Mouse (Mus musculus): ENCODE data around the gene Dstn. TPM values are rescaled to one million over a fixed set of nuclear protein-coding genes. Genes with fewer than 3 reads are reported as not detected.

The Dstn gene
- polyA plus RNA-seq, 1 experiment: 174 TPM

DNA sequence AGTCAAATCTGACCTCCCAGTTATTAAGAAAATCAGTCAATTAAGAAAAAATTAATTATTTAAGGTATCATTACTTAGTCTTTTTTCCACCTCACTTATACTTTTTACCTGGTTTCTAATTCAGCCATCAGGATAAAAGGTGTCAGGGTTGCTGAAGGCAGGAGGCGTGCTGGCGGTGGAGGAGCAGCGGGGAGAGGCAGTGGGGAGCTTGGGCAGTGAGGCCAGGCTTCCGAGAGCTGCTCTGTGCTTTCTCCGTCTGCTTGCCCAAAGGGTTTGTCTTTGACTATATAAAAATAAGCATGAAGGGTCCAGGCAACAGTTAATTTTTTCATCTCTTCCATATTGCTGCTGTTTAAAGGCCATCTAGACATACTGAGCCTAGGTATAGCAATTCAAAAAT is 18.4 kb downstream of the Dstn start:
- no peaks in the 10 kb centered on the region for H3K27me3 ChIP-seq (ENCODE audit: control insufficient read depth, insufficient read depth, insufficient read length)
- H3K4me3 ChIP-seq: no peak overlapping the region
- TF ChIP-seq POLR2AphosphoS2 (IDR thresholded peaks at IDR 0.05; ENCODE audit: insufficient read length, low read depth) (no peak), SRF (IDR thresholded peaks at IDR 0.05; ENCODE audit: control insufficient read depth, insufficient read length, low read depth) (no peak), MAX (IDR thresholded peaks at IDR 0.05; ENCODE audit: low read depth) (no peak), TCF3 (IDR thresholded peaks at IDR 0.05; ENCODE audit: insufficient read length, low read depth) (no peak), REST (IDR thresholded peaks at IDR 0.05; ENCODE audit: insufficient read depth, insufficient read length) (no peak), POLR2A (IDR thresholded peaks at IDR 0.05; ENCODE audit: insufficient read length, low read depth) (no peak), TCF12 (IDR thresholded peaks at IDR 0.05; ENCODE audit: insufficient read depth, poor library complexity, severe bottlenecking) (no peak)
- H3K79me2 ChIP-seq (ENCODE audit: control insufficient read depth, insufficient read depth): peaks cover 99% of the 10 kb centered on the region
- peaks cover 3% of the 10 kb centered on the region for H3K36me3 ChIP-seq (ENCODE audit: control insufficient read depth, insufficient read depth)
- no peak overlapping the region for H3ac ChIP-seq (ENCODE audit: control insufficient read depth, insufficient read length)
- H3K4me2 ChIP-seq (ENCODE audit: low read depth): no peak overlapping the region

GRCm38 (mm10) chr2:143934439-143934838 is 19.3 kb downstream of the Dstn start:
- TF ChIP-seq CEBPB (IDR thresholded peaks at IDR 0.05; ENCODE audit: insufficient read depth, poor library complexity, severe bottlenecking): no peak
- no peak for TF ChIP-seq SRF (IDR thresholded peaks at IDR 0.05; ENCODE audit: control insufficient read depth, insufficient read length, low read depth)
- TF ChIP-seq TCF3 (IDR thresholded peaks at IDR 0.05; ENCODE audit: insufficient read length, low read depth): no peak
- no peak for TF ChIP-seq REST (IDR thresholded peaks at IDR 0.05; ENCODE audit: insufficient read depth, insufficient read length)
- no peak for TF ChIP-seq USF1 (IDR thresholded peaks at IDR 0.05; ENCODE audit: low read depth)
- no peak for TF ChIP-seq POLR2AphosphoS2 (IDR thresholded peaks at IDR 0.05; ENCODE audit: insufficient read length, low read depth)
- no peak for TF ChIP-seq MYOG (IDR thresholded peaks at IDR 0.05; ENCODE audit: control insufficient read depth in 1 of 3, insufficient read depth in 1 of 3, insufficient read length in 2 of 3, low read depth in 2 of 3)
- TF ChIP-seq MAX (IDR thresholded peaks at IDR 0.05; ENCODE audit: low read depth): no peak
- TF ChIP-seq E2F4 (IDR thresholded peaks at IDR 0.05; ENCODE audit: insufficient read depth): no peak
- no peak for TF ChIP-seq TCF12 (IDR thresholded peaks at IDR 0.05; ENCODE audit: insufficient read depth, poor library complexity, severe bottlenecking)
- no peak for TF ChIP-seq MYOD1 (IDR thresholded peaks at IDR 0.05; ENCODE audit: control insufficient read depth in 1 of 3, insufficient read length in 2 of 3, low read depth in 2 of 3)
- no peak for TF ChIP-seq POLR2A (IDR thresholded peaks at IDR 0.05; ENCODE audit: insufficient read length, low read depth)

GRCm38 (mm10) chr2:143937861-143938260 is 22.7 kb downstream of the Dstn start:
- peaks cover 80% of the 10 kb centered on the region for H3K79me2 ChIP-seq (ENCODE audit: control insufficient read depth, insufficient read depth)
- no peak overlapping the region for H3K4me2 ChIP-seq (ENCODE audit: low read depth)
- H3K27me3 ChIP-seq (ENCODE audit: control insufficient read depth, insufficient read depth, insufficient read length): no peaks in the 10 kb centered on the region
- TF ChIP-seq E2F4 (IDR thresholded peaks at IDR 0.05; ENCODE audit: insufficient read depth): no peak
- TF ChIP-seq USF1 (IDR thresholded peaks at IDR 0.05; ENCODE audit: low read depth): no peak
- no peak for TF ChIP-seq POLR2A (IDR thresholded peaks at IDR 0.05; ENCODE audit: insufficient read length, low read depth)
- TF ChIP-seq MAX (IDR thresholded peaks at IDR 0.05; ENCODE audit: low read depth): no peak
- TF ChIP-seq CEBPB (IDR thresholded peaks at IDR 0.05; ENCODE audit: insufficient read depth, poor library complexity, severe bottlenecking): no peak
- no peak for TF ChIP-seq SRF (IDR thresholded peaks at IDR 0.05; ENCODE audit: control insufficient read depth, insufficient read length, low read depth)
- no peak for TF ChIP-seq TCF3 (IDR thresholded peaks at IDR 0.05; ENCODE audit: insufficient read length, low read depth)
- TF ChIP-seq REST (IDR thresholded peaks at IDR 0.05; ENCODE audit: insufficient read depth, insufficient read length): no peak
- TF ChIP-seq TCF12 (IDR thresholded peaks at IDR 0.05; ENCODE audit: insufficient read depth, poor library complexity, severe bottlenecking): no peak
- H3K36me3 ChIP-seq (ENCODE audit: control insufficient read depth, insufficient read depth): peaks cover 38% of the 10 kb centered on the region
- no peak overlapping the region for H3K4me3 ChIP-seq
- H3ac ChIP-seq (ENCODE audit: control insufficient read depth, insufficient read length): no peak overlapping the region

More at GRCm38 (mm10) chr2:143934439-143934838, 19.3 kb downstream of the Dstn start:
- no peak overlapping the region for H3K4me2 ChIP-seq (ENCODE audit: low read depth)
- no peaks in the 10 kb centered on the region for H3K27me3 ChIP-seq (ENCODE audit: control insufficient read depth, insufficient read depth, insufficient read length)
- H3ac ChIP-seq (ENCODE audit: control insufficient read depth, insufficient read length): no peak overlapping the region
- peaks cover 12% of the 10 kb centered on the region for H3K36me3 ChIP-seq (ENCODE audit: control insufficient read depth, insufficient read depth)
- no peak overlapping the region for H3K4me3 ChIP-seq
- peaks cover 94% of the 10 kb centered on the region for H3K79me2 ChIP-seq (ENCODE audit: control insufficient read depth, insufficient read depth)

DNA sequence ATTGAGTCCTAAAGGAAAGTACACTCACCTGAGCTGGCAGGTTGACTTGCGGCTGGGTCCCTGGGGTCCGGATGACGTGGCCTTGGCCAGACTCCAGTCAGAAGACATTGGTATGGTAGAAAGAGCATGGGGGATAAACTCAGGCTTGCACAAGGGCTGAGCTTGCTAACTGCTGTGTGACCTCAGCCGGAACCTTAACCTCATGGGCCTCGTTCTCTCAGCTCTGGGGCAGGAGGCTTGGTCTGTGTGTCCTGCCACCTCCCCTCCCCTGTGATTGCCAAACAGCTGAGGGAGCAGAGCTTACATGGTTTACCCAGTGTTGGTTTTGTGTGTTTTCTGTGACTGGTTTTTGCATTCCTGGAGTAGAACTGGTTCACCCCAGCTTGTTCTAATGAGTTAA is 25.3 kb downstream of the Dstn start:
- Histone ChIP-seq H3K79me2 (ENCODE audit: control insufficient read depth, insufficient read depth) (peaks cover 55% of the 10 kb centered on the region), H3K27me3 (ENCODE audit: control insufficient read depth, insufficient read depth, insufficient read length) (no peaks in the 10 kb centered on the region), H3K36me3 (ENCODE audit: control insufficient read depth, insufficient read depth) (peaks cover 56% of the 10 kb centered on the region), H3ac (ENCODE audit: control insufficient read depth, insufficient read length) (no peak overlapping the region), H3K4me3 (no peak overlapping the region), H3K4me2 (ENCODE audit: low read depth) (no peak overlapping the region)
- TF ChIP-seq REST (IDR thresholded peaks at IDR 0.05; ENCODE audit: insufficient read depth, insufficient read length) (no peak), MYOG (IDR thresholded peaks at IDR 0.05; ENCODE audit: control insufficient read depth in 1 of 3, insufficient read depth in 1 of 3, insufficient read length in 2 of 3, low read depth in 2 of 3) (peak in 1 of 3 experiments; percentile 7)

DNA sequence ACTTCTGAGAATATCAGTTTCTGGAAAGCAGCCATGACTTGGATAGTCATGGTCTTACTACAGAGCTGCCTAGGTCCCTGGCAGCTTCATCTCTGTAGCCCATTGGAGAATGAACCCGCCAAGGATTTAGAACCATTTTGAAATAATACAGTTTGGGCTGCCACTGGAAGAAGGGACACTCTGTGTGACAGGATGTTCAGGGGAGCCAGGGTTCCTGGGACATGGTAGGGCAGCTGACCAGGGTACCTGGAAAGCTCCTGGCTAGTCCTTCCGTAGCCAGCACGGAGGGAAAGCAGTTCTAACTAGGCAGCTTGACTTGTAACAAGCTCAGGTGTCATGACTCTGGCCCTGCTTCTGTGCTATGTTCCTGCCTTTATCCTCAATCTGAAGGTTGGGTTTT is 29.7 kb downstream of the Dstn start:
- Histone ChIP-seq H3K27me3 (ENCODE audit: control insufficient read depth, insufficient read depth, insufficient read length) (no peaks in the 10 kb centered on the region), H3K79me2 (ENCODE audit: control insufficient read depth, insufficient read depth) (peaks cover 17% of the 10 kb centered on the region)
- TF ChIP-seq POLR2AphosphoS2 (IDR thresholded peaks at IDR 0.05; ENCODE audit: insufficient read length, low read depth) (peak; percentile 26), POLR2A (IDR thresholded peaks at IDR 0.05; ENCODE audit: insufficient read length, low read depth) (no peak), SRF (IDR thresholded peaks at IDR 0.05; ENCODE audit: control insufficient read depth, insufficient read length, low read depth) (no peak), E2F4 (IDR thresholded peaks at IDR 0.05; ENCODE audit: insufficient read depth) (no peak), TCF12 (IDR thresholded peaks at IDR 0.05; ENCODE audit: insufficient read depth, poor library complexity, severe bottlenecking) (no peak)

More for the DNA sequence above, 29.7 kb downstream of the Dstn start:
- H3ac ChIP-seq (ENCODE audit: control insufficient read depth, insufficient read length): no peak overlapping the region
- no peak overlapping the region for H3K4me3 ChIP-seq
- H3K36me3 ChIP-seq (ENCODE audit: control insufficient read depth, insufficient read depth): peaks cover 70% of the 10 kb centered on the region
- H3K4me2 ChIP-seq (ENCODE audit: low read depth): no peak overlapping the region
